11 mouse cellular contexts compared by ENCODE assay signal in genomic region chr8:120383204-120383560, GRCm38 (mm10).
DNase-seq lines count a peak whose midpoint lies in the region; ATAC-seq and TF ChIP-seq lines count a peak whose summit lies in the region.
"Had no signal": no experiment of that assay in that cellular context is flagged by ENCODE, and none has a peak within 500 bp of the region (broad histone marks: within the 10 kb centered on the region; RNA-seq: fewer than 3 reads in every experiment).

No protein-coding gene starts in this region.

- WGBS in heart, embryonic 11.5 days (ENCODE audit: insufficient replicate concordance): 56% methylated on average over 6 of the region's 6 CpGs
- WGBS in forebrain, embryonic 13.5 days: 80% methylated on average over 6 of the region's 6 CpGs
- WGBS in limb, embryonic 14.5 days: 81% methylated on average over 6 of the region's 6 CpGs
- 83% methylated on average over 6 of the region's 6 CpGs for WGBS in thymus, adult 2 months

- peak overlapping the region; percentile 94 for H3K27ac ChIP-seq in heart, embryonic 11.5 days (ENCODE audit: low read depth, low read length)
- H3K27ac ChIP-seq in forebrain, embryonic 13.5 days: peak overlapping the region; percentile 89
- peak overlapping the region; percentile 38; the same call in 1 of the 2 replicates for H3K27ac ChIP-seq in limb, embryonic 14.5 days (replicated peaks; ENCODE audit: low read depth, low read length)
- no peak overlapping the region for H3K27ac ChIP-seq in thymus, adult 2 months (ENCODE audit: control insufficient read depth, insufficient read depth, low read length)

- no peak for TF ChIP-seq POLR2A in limb, embryonic 14.5 days (IDR thresholded peaks at IDR 0.05; ENCODE audit: borderline replicate concordance, extremely low read depth, insufficient read depth, insufficient read length)
- no peak for TF ChIP-seq POLR2A in thymus, adult 2 months (IDR thresholded peaks at IDR 0.05; ENCODE audit: control insufficient read depth, extremely low read depth, insufficient read depth, low read length, poor library complexity)

- H3K9ac ChIP-seq in heart, embryonic 11.5 days (ENCODE audit: low read depth, low read length): peak overlapping the region; percentile 58
- H3K9ac ChIP-seq in forebrain, embryonic 13.5 days: peak overlapping the region; percentile 46
- H3K9ac ChIP-seq in limb, embryonic 14.5 days (ENCODE audit: low read depth, low read length, severe bottlenecking): peak overlapping the region; percentile 28; the same call in 1 of the 2 replicates

- no peaks in the 10 kb centered on the region for H3K27me3 ChIP-seq in heart, embryonic 11.5 days (ENCODE audit: control insufficient read depth, insufficient read depth, low read length)
- no peaks in the 10 kb centered on the region for H3K27me3 ChIP-seq in forebrain, embryonic 13.5 days
- no peaks in the 10 kb centered on the region for H3K27me3 ChIP-seq in limb, embryonic 14.5 days (ENCODE audit: control insufficient read depth, insufficient read depth, low read length)
- no peaks in the 10 kb centered on the region for H3K27me3 ChIP-seq in thymus, adult 2 months (ENCODE audit: control insufficient read depth, insufficient read depth, low read length)

- no peaks in the 10 kb centered on the region for H3K36me3 ChIP-seq in heart, embryonic 11.5 days (ENCODE audit: control insufficient read depth, insufficient read depth, low read length)
- no peaks in the 10 kb centered on the region for H3K36me3 ChIP-seq in forebrain, embryonic 13.5 days (ENCODE audit: poor library complexity, severe bottlenecking)
- H3K36me3 ChIP-seq in limb, embryonic 14.5 days (ENCODE audit: control insufficient read depth, insufficient read depth, low read length): no peaks in the 10 kb centered on the region
- no peaks in the 10 kb centered on the region for H3K36me3 ChIP-seq in thymus, adult 2 months (ENCODE audit: control insufficient read depth, insufficient read depth, low read length)

- no peak for DNase-seq in heart, postnatal 4 days
- DNase-seq in 3T3-L1 (ENCODE audit: low read depth, low spot score): peak; percentile 16
- DNase-seq in limb, embryonic 14.5 days (ENCODE audit: low spot score): no peak
- DNase-seq in thymus, adult 2 months: no peak
- DNase-seq in layer of hippocampus, postnatal 36 days: no peak
- no peak for DNase-seq in urinary bladder, postnatal 10 days (ENCODE audit: low spot score)
- DNase-seq: embryo, embryonic 11 days; lung, adult 2 months had no signal

- peaks cover 40% of the 10 kb centered on the region for H3K4me1 ChIP-seq in heart, embryonic 11.5 days (ENCODE audit: control insufficient read depth, insufficient read depth, low read length)
- H3K4me1 ChIP-seq in forebrain, embryonic 13.5 days: peaks cover 71% of the 10 kb centered on the region
- H3K4me1 ChIP-seq in limb, embryonic 14.5 days (ENCODE audit: control insufficient read depth, insufficient read depth, low read length): peaks cover 38% of the 10 kb centered on the region
- H3K4me1 ChIP-seq in thymus, adult 2 months (replicated peaks; ENCODE audit: control insufficient read depth, insufficient read depth, low read length): peaks cover 12% of the 10 kb centered on the region

- no peak for TF ChIP-seq CTCF in thymus, adult 2 months (IDR thresholded peaks at IDR 0.05; ENCODE audit: borderline replicate concordance, control insufficient read depth, extremely low read depth, insufficient read depth, low read length, poor library complexity)

- H3K4me3 ChIP-seq in heart, embryonic 11.5 days (ENCODE audit: low read depth, low read length): no peak overlapping the region
- H3K4me3 ChIP-seq in forebrain, embryonic 13.5 days: no peak overlapping the region
- H3K4me3 ChIP-seq in limb, embryonic 14.5 days (replicated peaks; ENCODE audit: low read length): no peak overlapping the region
- no peak overlapping the region for H3K4me3 ChIP-seq in thymus, adult 2 months (ENCODE audit: control insufficient read depth, insufficient read depth, low read length)

- no peaks in the 10 kb centered on the region for H3K9me3 ChIP-seq in heart, embryonic 11.5 days (replicated peaks; ENCODE audit: control insufficient read depth, low read length)
- H3K9me3 ChIP-seq in forebrain, embryonic 13.5 days (replicated peaks): peaks cover 5% of the 10 kb centered on the region; the same call in 1 of the 2 replicates
- H3K9me3 ChIP-seq in limb, embryonic 14.5 days (ENCODE audit: control insufficient read depth, low read length): no peaks in the 10 kb centered on the region

- no peak for ATAC-seq in heart, embryonic 11.5 days (replicated peaks; ENCODE audit: insufficient number of reproducible peaks, low FRiP score, low TSS enrichment)
- ATAC-seq in forebrain, embryonic 13.5 days: no peak
- no peak for ATAC-seq in limb, embryonic 14.5 days (ENCODE audit: low FRiP score, low read depth)
- ATAC-seq: CD4-positive, CD25-positive, alpha-beta regulatory T cell, adult 4 months had no signal

- H3K4me2 ChIP-seq in heart, embryonic 11.5 days: peak overlapping the region; percentile 24
- H3K4me2 ChIP-seq in forebrain, embryonic 13.5 days: peak overlapping the region; percentile 14; the same call in 1 of the 2 replicates
- no peak overlapping the region for H3K4me2 ChIP-seq in limb, embryonic 14.5 days (replicated peaks; ENCODE audit: low read depth, low read length, severe bottlenecking)
